Mouse (Mus musculus): ENCODE measurements around the gene Rnf144a.

- no peak for TF ChIP-seq POLR2A (IDR thresholded peaks at IDR 0.05; ENCODE audit: borderline replicate concordance, low read depth, low read length)
- TF ChIP-seq CTCF (IDR thresholded peaks at IDR 0.05; ENCODE audit: low read depth, low read length) = no peak
These were observed 1.7 kb upstream of the Rnf144a start for GRCm38 (mm10) chr12:26416636-26417295.
